ENCODE assay signal across 11 mouse cellular contexts in the genomic region with DNA sequence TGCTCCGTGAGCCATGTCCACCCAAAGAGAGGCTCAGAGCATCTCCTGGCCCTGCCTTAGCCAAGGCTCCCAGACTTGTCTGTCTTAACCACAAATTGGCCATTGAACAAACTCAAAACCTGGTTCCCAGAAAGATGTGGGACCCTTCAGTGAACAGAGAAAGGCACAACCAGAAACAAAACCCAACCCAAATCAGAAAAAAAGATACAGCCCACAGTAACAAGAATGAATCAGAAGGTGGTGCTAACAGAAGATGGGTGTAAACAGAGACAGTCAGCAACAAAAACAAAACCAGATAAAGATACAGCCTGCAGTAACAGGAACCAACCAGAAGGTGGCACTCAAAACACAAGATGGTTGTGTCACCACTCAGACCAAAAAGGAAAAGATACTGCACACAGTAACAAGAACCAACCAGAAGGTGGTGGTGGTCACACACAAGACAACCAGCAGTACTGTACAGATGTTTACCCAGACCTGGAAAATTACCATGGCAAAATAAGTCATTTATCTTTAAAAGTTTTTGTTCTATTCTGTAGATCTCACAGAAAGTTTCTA. TPM values are rescaled to one million over a fixed set of nuclear protein-coding genes. Genes with fewer than 3 reads are reported as not detected.
DNase-seq lines count a peak whose midpoint lies in the region; ATAC-seq and TF ChIP-seq lines count a peak whose summit lies in the region.
"Had no signal": no experiment of that assay in that cellular context is flagged by ENCODE, and none has a peak within 500 bp of the region (broad histone marks: within the 10 kb centered on the region; RNA-seq: fewer than 3 reads in every experiment).

No protein-coding gene starts in this region.

- no peak for ATAC-seq in forebrain, embryonic 14.5 days

- peak; percentile 37 for DNase-seq in layer of hippocampus, adult 11-12 months (ENCODE audit: low spot score)
- DNase-seq in layer of hippocampus, postnatal 36 days = no peak
- DNase-seq in ES-E14 (ENCODE audit: low read depth, low spot score) = no peak
- peak; percentile 32 to 33 for DNase-seq in cerebellum, postnatal 14 days
- peak; percentile 12 for DNase-seq in retina, postnatal 1 day
- DNase-seq in urinary bladder, postnatal 36 days (ENCODE audit: low spot score in 2 of 2) = no peak
- no peak for DNase-seq in urinary bladder, postnatal 25 days (ENCODE audit: low spot score)
- no peak for DNase-seq in forebrain, embryonic 14.5 days (ENCODE audit: low spot score)

- H3K4me2 ChIP-seq in forebrain, embryonic 14.5 days (ENCODE audit: low read length) = no peak overlapping the region
- H3K4me2 ChIP-seq: neural tube, embryonic 13.5 days had no signal

- H3K36me3 ChIP-seq in ES-E14 (ENCODE audit: control insufficient read depth, insufficient read depth, low read length, poor library complexity, severe bottlenecking) = no peaks in the 10 kb centered on the region
- H3K36me3 ChIP-seq in forebrain, embryonic 14.5 days (ENCODE audit: control insufficient read depth, insufficient read depth, low read length) = no peaks in the 10 kb centered on the region
- H3K36me3 ChIP-seq: neural tube, embryonic 13.5 days had no signal

- H3K9ac ChIP-seq in ES-E14 (ENCODE audit: insufficient read depth, low read depth, low read length, poor library complexity, severe bottlenecking) = no peak overlapping the region
- H3K9ac ChIP-seq in forebrain, embryonic 14.5 days (ENCODE audit: low read length) = no peak overlapping the region
- H3K9ac ChIP-seq: neural tube, embryonic 13.5 days had no signal

- in situ Hi-C loops in ES-E14 (cut with MboI; ENCODE audit: low sequenced_read_pairs in 2 of 2, unreplicated experiment in 2 of 2) = no loop called here

- WGBS in forebrain, embryonic 14.5 days = 100% methylated on average over 1 of the region's 1 CpGs

- no peaks in the 10 kb centered on the region for H3K4me1 ChIP-seq in ES-E14 (ENCODE audit: control insufficient read depth in 2 of 2, insufficient read depth in 2 of 2, low read length in 2 of 2, poor library complexity in 1 of 2)
- no peaks in the 10 kb centered on the region for H3K4me1 ChIP-seq in forebrain, embryonic 14.5 days (ENCODE audit: control insufficient read depth, insufficient read depth, low read length)
- H3K4me1 ChIP-seq: neural tube, embryonic 13.5 days had no signal

- no peaks in the 10 kb centered on the region for H3K27me3 ChIP-seq in forebrain, embryonic 14.5 days (replicated peaks; ENCODE audit: control insufficient read depth, insufficient read depth, low read length)
- H3K27me3 ChIP-seq: neural tube, embryonic 13.5 days had no signal

- no peaks in the 10 kb centered on the region for H3K9me3 ChIP-seq in ES-E14 (ENCODE audit: control insufficient read depth, insufficient read depth, low read depth, low read length)
- peaks cover 11% of the 10 kb centered on the region; the same call in 1 of the 2 replicates for H3K9me3 ChIP-seq in forebrain, embryonic 14.5 days (replicated peaks; ENCODE audit: control insufficient read depth, low read length)

- H3K4me3 ChIP-seq in ES-E14 (ENCODE audit: insufficient read depth in 1 of 2, low read depth in 1 of 2, low read length in 2 of 2, poor library complexity in 1 of 2, severe bottlenecking in 1 of 2) = no peak overlapping the region
- no peak overlapping the region for H3K4me3 ChIP-seq in forebrain, embryonic 14.5 days (ENCODE audit: low read depth, low read length)
- H3K4me3 ChIP-seq: neural tube, embryonic 13.5 days had no signal

- no peak overlapping the region for H3K27ac ChIP-seq in ES-E14 (ENCODE audit: insufficient read depth, low read depth, low read length, poor library complexity, severe bottlenecking)
- H3K27ac ChIP-seq in forebrain, embryonic 14.5 days (ENCODE audit: low read depth, low read length) = no peak overlapping the region
- H3K27ac ChIP-seq: neural tube, embryonic 13.5 days had no signal

TF ChIP-seq in ES-E14, 5 proteins besides CTCF, POLR2A, EP300 and RAD21:
- TF ChIP-seq ZNF384 (IDR thresholded peaks at IDR 0.05; ENCODE audit: low read depth, low read length) = peak; percentile 99
- no peak for TF ChIP-seq HCFC1 (IDR thresholded peaks at IDR 0.05; ENCODE audit: borderline replicate concordance, insufficient read depth, low read length)
- TF ChIP-seq ZC3H11A (IDR thresholded peaks at IDR 0.05; ENCODE audit: borderline replicate concordance, low read depth, low read length) = peak; percentile 60; the same call in 1 of the 2 replicates
TF ChIP-seq in ES-E14: peak in this region for 2.

RNA-seq across cellular contexts. Expression of gene Phf3, which starts 47.0 kb away (rescaled TPM):
- total RNA-seq in layer of hippocampus, postnatal 36 days (2021) = 100 to 1,000 TPM in 1 of 2 experiments, 10 to 100 TPM in 1; 80.0 to 102 TPM
- 85.0 and 92.0 TPM in 2 replicates for total RNA-seq in ES-E14 (2012; rRNA removed)
- 48.6 and 62.4 TPM in 2 replicates for polyA plus RNA-seq in forebrain, embryonic 14.5 days (2014; fragmentation: Nextera tagmentation; extraction: Ambion mirVana)

RNA-seq across cellular contexts. Expression of gene AC153137.1, which starts 57.1 kb away (rescaled TPM):
- total RNA-seq in layer of hippocampus, postnatal 36 days (2021) = not detected
- total RNA-seq in ES-E14 (2012; rRNA removed) = 4.0 and 5.2 TPM in 2 replicates
- polyA plus RNA-seq in forebrain, embryonic 14.5 days (2014; fragmentation: Nextera tagmentation; extraction: Ambion mirVana) = not detected in 2 replicates
- polyA plus RNA-seq: embryonic facial prominence, embryonic 14.5 days; large intestine, adult 2 months; neural tube, embryonic 13.5 days had no signal

Comparison
In these comparisons a context has a peak if more than half of its experiments do, and no peak if none do; other contexts are left out.
1. DNase-seq: peak in layer of hippocampus, adult 11-12 months (single experiment), cerebellum, postnatal 14 days (2 of 2) and retina, postnatal 1 day (single experiment); none in layer of hippocampus, postnatal 36 days (0 of 2), ES-E14 (single experiment), urinary bladder, postnatal 36 days (0 of 2), urinary bladder, postnatal 25 days (single experiment) and forebrain, embryonic 14.5 days (single experiment).